9 mouse cellular contexts compared by ENCODE assay signal in genomic region chr13:59834786-59835452, GRCm38 (mm10). TPM values are rescaled to one million over a fixed set of nuclear protein-coding genes. Genes with fewer than 3 reads are reported as not detected.
DNase-seq lines count a peak whose midpoint lies in the region; ATAC-seq lines count a peak whose summit lies in the region.
"Had no signal": no experiment of that assay in that cellular context is flagged by ENCODE, and none has a peak within 500 bp of the region (broad histone marks: within the 10 kb centered on the region; RNA-seq: fewer than 3 reads in every experiment).

No protein-coding gene starts in this region.

- no peak overlapping the region for H3K9ac ChIP-seq in forebrain, embryonic 13.5 days
- no peak overlapping the region for H3K9ac ChIP-seq in neural tube, embryonic 15.5 days (replicated peaks)

- no peak for DNase-seq in forebrain, embryonic 10.5 days (ENCODE audit: extremely low spot score, low spot score)
- peak; percentile 46 for DNase-seq in ovary, adult 18-20 months (ENCODE audit: low spot score)
- no peak for DNase-seq in ovary, postnatal 36 days (ENCODE audit: low spot score)
- DNase-seq in limb, embryonic 10.5 days (ENCODE audit: low spot score), result no peak
- no peak for DNase-seq in urinary bladder, postnatal 36 days (ENCODE audit: low spot score in 2 of 2)
- no peak for DNase-seq in cerebellum, postnatal 36 days

- no peaks in the 10 kb centered on the region for H3K9me3 ChIP-seq in forebrain, embryonic 10.5 days
- H3K9me3 ChIP-seq in forebrain, embryonic 13.5 days (replicated peaks), result no peaks in the 10 kb centered on the region
- H3K9me3 ChIP-seq in limb, embryonic 10.5 days (replicated peaks), result no peaks in the 10 kb centered on the region
- H3K9me3 ChIP-seq in neural tube, embryonic 15.5 days (replicated peaks), result no peaks in the 10 kb centered on the region

- no peak for ATAC-seq in forebrain, embryonic 13.5 days
- peak; percentile 67 for ATAC-seq in neural tube, embryonic 15.5 days (ENCODE audit: low FRiP score)

- H3K27me3 ChIP-seq in forebrain, embryonic 10.5 days (ENCODE audit: poor library complexity, severe bottlenecking), result no peaks in the 10 kb centered on the region
- no peaks in the 10 kb centered on the region for H3K27me3 ChIP-seq in forebrain, embryonic 13.5 days
- 0 out of 2 replicates have a peak, but pooled peaks cover 3% of the 10 kb centered on the region for H3K27me3 ChIP-seq in limb, embryonic 10.5 days (ENCODE audit: low read depth, poor library complexity, severe bottlenecking)
- H3K27me3 ChIP-seq in neural tube, embryonic 15.5 days (replicated peaks), result no peaks in the 10 kb centered on the region

- no peak overlapping the region for H3K4me2 ChIP-seq in forebrain, embryonic 13.5 days
- no peak overlapping the region for H3K4me2 ChIP-seq in neural tube, embryonic 15.5 days

- peak overlapping the region; percentile 4; the same call in 1 of the 2 replicates for H3K27ac ChIP-seq in forebrain, embryonic 10.5 days
- no peak overlapping the region for H3K27ac ChIP-seq in forebrain, embryonic 13.5 days
- H3K27ac ChIP-seq in limb, embryonic 10.5 days, result peak overlapping the region; percentile 66
- 0 out of 2 replicates have a peak overlapping the region, but pooled peaks have one; percentile 54 for H3K27ac ChIP-seq in neural tube, embryonic 15.5 days (replicated peaks)

- H3K4me1 ChIP-seq in forebrain, embryonic 10.5 days, result peaks cover 11% of the 10 kb centered on the region; the same call in 1 of the 2 replicates
- H3K4me1 ChIP-seq in forebrain, embryonic 13.5 days, result no peaks in the 10 kb centered on the region
- H3K4me1 ChIP-seq in limb, embryonic 10.5 days, result peaks cover 12% of the 10 kb centered on the region
- peaks cover 3% of the 10 kb centered on the region; the same call in 1 of the 2 replicates for H3K4me1 ChIP-seq in neural tube, embryonic 15.5 days

- no peaks in the 10 kb centered on the region for H3K36me3 ChIP-seq in forebrain, embryonic 10.5 days (replicated peaks)
- H3K36me3 ChIP-seq in forebrain, embryonic 13.5 days (ENCODE audit: poor library complexity, severe bottlenecking), result no peaks in the 10 kb centered on the region
- H3K36me3 ChIP-seq in limb, embryonic 10.5 days, result no peaks in the 10 kb centered on the region
- no peaks in the 10 kb centered on the region for H3K36me3 ChIP-seq in neural tube, embryonic 15.5 days

- H3K4me3 ChIP-seq in forebrain, embryonic 10.5 days, result no peak overlapping the region
- H3K4me3 ChIP-seq in forebrain, embryonic 13.5 days, result no peak overlapping the region
- no peak overlapping the region for H3K4me3 ChIP-seq in limb, embryonic 10.5 days
- H3K4me3 ChIP-seq in neural tube, embryonic 15.5 days (replicated peaks), result no peak overlapping the region
- H3K4me3 ChIP-seq: erythroblast, embryonic 14.5 days had no signal

- 54% methylated on average over 4 of the region's 4 CpGs for WGBS in forebrain, embryonic 10.5 days
- 60% methylated on average over 4 of the region's 4 CpGs for WGBS in forebrain, embryonic 13.5 days
- 57% methylated on average over 4 of the region's 4 CpGs for WGBS in limb, embryonic 10.5 days
- 51% methylated on average over 4 of the region's 4 CpGs for WGBS in neural tube, embryonic 15.5 days

RNA-seq across cellular contexts. Expression of gene Tut7, which starts 12.0 kb away (rescaled TPM):
- 39.0 and 40.0 TPM in 2 replicates for polyA plus RNA-seq in forebrain, embryonic 10.5 days (2016; fragmentation: Nextera tagmentation; extraction: Ambion mirVana)
- polyA plus RNA-seq in forebrain, embryonic 13.5 days (2015; fragmentation: Nextera tagmentation; extraction: Ambion mirVana), result 48.2 and 56.5 TPM in 2 replicates
- polyA plus RNA-seq in limb, embryonic 10.5 days (2016; fragmentation: Nextera tagmentation; extraction: Ambion mirVana), result 34.6 and 47.5 TPM in 2 replicates
- polyA plus RNA-seq in neural tube, embryonic 15.5 days (2015; fragmentation: Nextera tagmentation; extraction: Ambion mirVana), result 41.7 and 46.3 TPM in 2 replicates

RNA-seq across cellular contexts. Expression of gene Gm49354, which starts 52.9 kb away (rescaled TPM):
- polyA plus RNA-seq in forebrain, embryonic 10.5 days (2016; fragmentation: Nextera tagmentation; extraction: Ambion mirVana), result not detected in 2 replicates
- polyA plus RNA-seq in forebrain, embryonic 13.5 days (2015; fragmentation: Nextera tagmentation; extraction: Ambion mirVana), result not detected in 2 replicates
- not detected in 2 replicates for polyA plus RNA-seq in limb, embryonic 10.5 days (2016; fragmentation: Nextera tagmentation; extraction: Ambion mirVana)
- polyA plus RNA-seq in neural tube, embryonic 15.5 days (2015; fragmentation: Nextera tagmentation; extraction: Ambion mirVana), result not detected in 2 replicates
